Mouse (Mus musculus) left cerebral cortex, postnatal 14 days (tissue): ENCODE results near the gene Knstrn. TPM values are rescaled to one million over a fixed set of nuclear protein-coding genes. Genes with fewer than 3 reads are reported as not detected.

Experiments
- DNase-seq, 2 experiments: peaks; one replicate each; pipeline ENCODE4 v3.0.0; 2021 to 2022; ENCODE audit warnings: low spot score in 2 of 2, mixed read lengths in 1 of 2
- intact Hi-C: fragments of 180-260 bp; cut with DNase I; formaldehyde crosslinking; loops from one replicate; pipeline ENCODE4 v1.15.1; 2025
- total RNA-seq, 2 experiments: library from RNA; stranded (reverse); gene quantifications; 2 replicates each; pipeline ENCODE4 v1.2.3; 2021

Gene Knstrn
- total RNA-seq, 2 experiments from 2014 or later, result 2.5 to 2.6 TPM

- DNase-seq, result no peak
- intact Hi-C loops, result no loop called here
Observed at GRCm38 (mm10) chr2:118789501-118789900, 24.3 kb upstream of the Knstrn start.

DNA sequence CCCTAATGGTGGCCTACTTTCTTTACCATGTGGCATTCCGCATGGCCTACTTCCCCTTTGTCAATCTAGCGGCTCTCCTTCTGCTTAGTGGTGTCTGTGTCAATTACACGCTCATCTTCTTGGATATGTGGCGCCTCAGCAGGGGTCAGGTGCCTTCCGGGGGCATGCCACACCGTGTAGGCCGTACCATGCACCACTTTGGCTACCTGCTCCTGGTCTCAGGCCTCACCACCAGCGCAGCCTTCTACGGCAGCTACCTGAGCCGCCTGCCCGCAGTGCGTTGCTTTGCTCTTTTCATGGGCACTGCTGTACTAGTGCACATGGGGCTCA is 23.6 kb upstream of the Knstrn start:
- intact Hi-C loops, result no loop called here

DNA sequence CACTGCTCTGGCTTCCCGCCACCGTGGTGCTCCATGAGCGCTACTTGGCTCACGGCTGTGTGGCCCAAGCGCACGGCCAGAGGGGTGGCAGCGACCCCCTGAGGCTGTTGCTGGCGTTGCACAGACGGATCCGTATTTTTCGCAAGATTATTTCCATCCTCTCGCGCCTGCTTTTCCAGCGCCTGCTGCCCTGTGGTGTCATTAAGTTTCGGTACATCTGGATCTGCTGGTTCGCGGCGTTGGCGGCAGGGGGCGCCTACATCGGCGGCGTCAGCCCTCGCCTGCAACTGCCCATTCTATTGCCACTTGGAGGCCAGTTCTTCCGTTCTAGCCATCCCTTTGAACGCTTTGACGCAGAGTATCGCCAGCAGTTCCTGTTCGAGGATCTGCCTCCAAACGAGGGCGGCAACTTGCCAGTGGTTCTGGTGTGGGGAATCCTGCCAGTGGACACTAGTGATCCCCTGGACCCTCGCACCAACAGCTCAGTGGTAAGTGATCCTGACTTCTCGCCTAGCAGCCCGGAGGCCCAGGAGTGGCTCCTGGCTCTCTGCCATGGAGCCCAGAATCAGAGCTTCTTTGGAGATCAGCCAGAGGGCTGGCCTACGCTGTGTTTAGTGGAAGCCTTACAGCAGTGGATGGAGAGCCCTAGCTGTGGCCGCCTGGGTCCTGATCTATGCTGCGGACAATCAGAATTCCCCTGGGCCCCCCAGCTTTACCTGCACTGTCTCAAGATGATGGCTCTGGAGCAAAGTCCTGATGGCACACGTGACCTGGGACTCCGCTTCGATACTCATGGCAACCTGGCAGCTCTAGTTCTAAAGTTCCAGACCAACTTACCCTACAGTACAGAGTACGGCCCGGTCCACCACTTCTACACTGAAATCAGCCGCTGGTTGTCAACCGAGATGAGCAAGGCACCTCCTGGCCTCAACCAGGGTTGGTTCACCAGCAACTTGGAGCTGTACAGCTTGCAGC is 23.0 kb upstream of the Knstrn start:
- peak; percentile 66 to 87 for DNase-seq
- intact Hi-C loops, result no loop called here

More for the DNA sequence above, 23.6 kb upstream of the Knstrn start:
- no peak for DNase-seq

GRCm38 (mm10) chr2:118791591-118792258 is 22.1 kb upstream of the Knstrn start:
- intact Hi-C loops, result no loop called here
- no peak for DNase-seq

GRCm38 (mm10) chr2:118792259-118792613 is 21.6 kb upstream of the Knstrn start:
- no peak for DNase-seq
- intact Hi-C loops, result no loop called here

DNA sequence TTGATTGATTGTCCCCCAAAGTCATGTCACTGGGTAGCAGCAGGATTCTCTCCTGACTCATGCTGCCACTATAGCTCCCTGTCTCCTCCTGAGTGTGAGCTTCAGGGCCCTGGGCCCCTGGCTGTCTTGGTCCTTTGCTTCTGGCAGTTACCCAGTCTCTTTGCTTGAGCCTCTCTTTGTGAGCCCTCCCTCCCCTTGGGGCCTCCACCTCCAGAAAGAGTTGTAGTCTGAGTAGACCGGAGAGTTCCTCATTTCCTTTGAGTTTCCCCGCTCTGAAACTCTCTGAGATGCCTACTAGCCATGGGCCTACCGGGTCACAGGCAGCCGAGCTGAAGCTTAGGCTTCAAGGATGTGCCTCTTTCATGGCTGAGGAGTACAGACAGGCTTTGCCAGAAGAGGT is 20.2 kb upstream of the Knstrn start:
- DNase-seq, result no peak
- intact Hi-C loops, result no loop called here

- DNase-seq, result no peak
- intact Hi-C loops, result no loop called here
Observed at GRCm38 (mm10) chr2:118802542-118803118, 11.2 kb upstream of the Knstrn start.

- no peak for DNase-seq
- intact Hi-C loops, result no loop called here
Observed at GRCm38 (mm10) chr2:118804474-118804873, 9.3 kb upstream of the Knstrn start.

GRCm38 (mm10) chr2:118805137-118805536 is 8.7 kb upstream of the Knstrn start:
- DNase-seq, result no peak
- intact Hi-C loops, result no loop called here

DNA sequence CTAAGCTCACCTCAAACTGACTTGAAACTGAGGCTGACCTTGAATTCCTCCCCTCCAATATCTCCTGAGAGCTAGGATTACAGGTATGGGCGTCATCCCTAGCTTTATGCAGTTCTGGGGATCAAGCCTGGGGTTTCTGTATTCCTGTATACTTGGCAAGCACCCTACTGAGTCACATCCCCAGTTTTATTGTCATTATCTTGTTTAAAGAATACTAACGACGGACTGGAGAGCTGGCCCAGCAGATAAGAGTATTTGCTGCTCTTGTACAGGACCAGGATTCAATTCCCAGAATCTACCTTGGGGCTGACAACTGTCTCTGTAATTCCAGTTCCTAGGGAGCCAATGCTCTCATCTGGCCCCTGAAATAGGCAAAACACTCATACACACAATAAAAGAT is 8.0 kb upstream of the Knstrn start:
- DNase-seq, result no peak
- intact Hi-C loops, result no loop called here

- DNase-seq, result no peak
- intact Hi-C loops, result no loop called here
Observed at GRCm38 (mm10) chr2:118806860-118807259, 6.9 kb upstream of the Knstrn start.

DNA sequence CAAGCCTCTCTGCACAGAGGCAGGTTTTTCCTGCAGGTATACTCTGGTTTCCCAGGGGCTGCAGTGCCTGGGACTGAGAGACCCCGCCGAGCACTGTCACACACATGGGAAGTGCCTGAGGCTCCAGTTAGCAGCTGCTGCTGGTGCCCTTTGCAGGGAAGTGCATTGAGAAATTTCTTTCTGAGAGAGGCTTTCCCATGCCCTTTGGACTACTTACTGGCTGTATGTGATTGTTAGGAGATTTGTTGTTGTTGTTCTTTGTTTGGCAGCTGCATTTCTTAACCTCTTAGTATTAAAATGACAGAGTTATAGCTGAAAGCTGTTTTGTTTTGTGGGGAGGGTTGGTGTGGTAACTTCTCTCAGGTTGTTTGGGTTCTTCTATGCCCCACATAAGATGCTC is 2.9 kb upstream of the Knstrn start:
- intact Hi-C loops, result no loop called here
- no peak for DNase-seq

DNA sequence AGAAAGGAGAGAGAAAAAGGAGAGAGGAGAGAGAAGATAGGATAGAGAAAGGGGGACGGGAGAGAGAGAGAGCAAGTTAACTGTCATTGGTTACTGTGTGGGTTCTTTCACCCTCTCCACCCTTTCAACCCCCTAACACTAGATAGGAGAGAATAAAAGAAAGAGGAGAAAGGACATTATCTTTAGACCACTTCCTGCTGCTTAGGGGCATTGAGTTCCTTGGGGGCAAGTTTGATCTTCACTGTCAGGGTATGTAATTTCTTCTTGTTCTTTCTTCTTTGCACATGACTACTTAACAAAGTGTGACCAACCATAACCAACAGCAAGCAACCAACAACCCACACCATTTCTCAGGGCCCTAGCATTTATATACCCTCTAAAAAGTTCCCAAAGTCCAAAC is 1.1 kb upstream of the Knstrn start:
- intact Hi-C loops, result no loop called here
- DNase-seq, result no peak

GRCm38 (mm10) chr2:118822800-118823199 is 9.0 kb downstream of the Knstrn start:
- intact Hi-C loops, result no loop called here
- DNase-seq, result no peak

- no peak for DNase-seq
Observed at GRCm38 (mm10) chr2:118824396-118824795, 10.6 kb downstream of the Knstrn start.

DNA sequence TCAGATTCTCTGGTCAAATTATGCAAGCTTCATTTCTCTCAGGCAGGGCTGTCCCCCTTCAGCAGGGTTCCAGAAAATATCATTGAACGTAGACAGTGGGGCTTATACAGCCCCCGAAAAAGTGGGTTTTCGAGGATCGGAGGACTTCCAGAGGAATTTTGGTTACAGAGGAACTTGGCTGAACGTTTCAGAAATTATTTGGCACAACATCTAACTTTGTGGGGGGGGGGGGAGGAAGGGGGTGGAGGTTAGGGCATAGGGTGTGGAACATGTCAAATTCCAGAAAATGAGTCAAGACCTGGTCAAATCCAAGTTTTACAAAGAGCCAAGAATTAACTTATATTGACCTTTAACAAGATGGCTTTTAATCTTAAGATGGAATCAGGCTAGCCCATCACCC is 15.3 kb downstream of the Knstrn start:
- intact Hi-C loops, result no loop called here
- DNase-seq, result no peak

More at GRCm38 (mm10) chr2:118824396-118824795, 10.6 kb downstream of the Knstrn start:
- intact Hi-C loops, result no loop called here

- DNase-seq, result no peak
- intact Hi-C loops, result no loop called here
Observed at GRCm38 (mm10) chr2:118834061-118834460, 20.3 kb downstream of the Knstrn start.

DNA sequence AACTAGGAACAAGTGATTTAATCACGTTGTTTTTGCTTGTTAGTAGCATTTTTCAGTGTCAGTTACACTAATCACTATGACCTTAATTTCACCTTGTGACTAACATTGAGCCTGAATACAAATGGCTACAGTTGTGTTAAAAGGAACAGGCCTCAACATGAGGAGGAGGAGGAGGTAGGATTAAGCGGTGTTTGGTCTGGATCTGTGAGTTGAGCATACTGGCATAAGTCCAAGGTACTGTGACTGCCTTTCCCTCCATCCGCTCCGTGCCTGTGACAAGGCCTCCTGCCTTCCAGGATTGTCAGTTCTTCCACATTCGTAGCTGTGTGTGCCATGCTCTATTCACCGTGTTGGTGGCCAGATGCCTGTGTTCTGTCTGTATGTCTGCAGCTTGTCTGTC is 21.3 kb downstream of the Knstrn start:
- intact Hi-C loops, result no loop called here
- DNase-seq, result no peak

GRCm38 (mm10) chr2:118838330-118838729 is 24.5 kb downstream of the Knstrn start:
- no peak for DNase-seq
- intact Hi-C loops, result no loop called here

GRCm38 (mm10) chr2:118841186-118841585 is 27.4 kb downstream of the Knstrn start:
- intact Hi-C loops, result no loop called here

GRCm38 (mm10) chr2:118841774-118842173 is 28.0 kb downstream of the Knstrn start:
- intact Hi-C loops, result no loop called here
- DNase-seq, result no peak

More at GRCm38 (mm10) chr2:118841186-118841585, 27.4 kb downstream of the Knstrn start:
- DNase-seq, result no peak
